Mouse (Mus musculus) lung, embryonic 15.5 days (tissue): ENCODE results near the gene Haus7. TPM values are rescaled to one million over a fixed set of nuclear protein-coding genes. Genes with fewer than 3 reads are reported as not detected.

Experiments
- polyA plus RNA-seq: library from polyadenylated mRNA; unstranded; fragments of >200 nt; fragmentation: Nextera tagmentation; extraction: Ambion mirVana; gene quantifications from 2 replicates; pipeline ENCODE4 v1.2.1, GENCODE M21; 2015

Gene Haus7
- polyA plus RNA-seq, 1 experiment from 2014 or later: 64.4 TPM

Other genes with a start within 250 kb of the Haus7 start
- gene Xlr4b, start 244.7 kb downstream of the Haus7 start, polyA plus RNA-seq: 0.48 and 1.2 TPM in 2 replicates
- 11.7 and 11.9 TPM in 2 replicates for gene F8a, start 230.8 kb downstream of the Haus7 start, polyA plus RNA-seq
- 0.98 TPM in 1 of 2 replicates, not detected in the other for gene Xlr4c, start 215.9 kb downstream of the Haus7 start, polyA plus RNA-seq
- gene Xlr3c, start 193.7 kb downstream of the Haus7 start, polyA plus RNA-seq: not detected in 2 replicates
- gene Xlr5a, start 166.1 kb downstream of the Haus7 start, polyA plus RNA-seq: 0.17 TPM in 1 of 2 replicates, not detected in the other
- gene Xlr5c, start 166.1 kb downstream of the Haus7 start, polyA plus RNA-seq: not detected in 2 replicates
- not detected in 2 replicates for gene Gm45015, start 122.2 kb downstream of the Haus7 start, polyA plus RNA-seq
- gene Zfp275, start 116.4 kb downstream of the Haus7 start, polyA plus RNA-seq: 13.3 and 13.5 TPM in 2 replicates
- gene Gm18336, start 60.3 kb downstream of the Haus7 start, polyA plus RNA-seq: not detected in 2 replicates
- gene Zfp92, start 47.9 kb downstream of the Haus7 start, polyA plus RNA-seq: 0.09 and 0.19 TPM in 2 replicates
- not detected in 2 replicates for gene Trex2, start 23.7 kb downstream of the Haus7 start, polyA plus RNA-seq
- 155 and 183 TPM in 2 replicates for gene Bgn, start 24.6 kb upstream of the Haus7 start, polyA plus RNA-seq
- gene Atp2b3, start 44.0 kb upstream of the Haus7 start, polyA plus RNA-seq: 0.09 and 0.13 TPM in 2 replicates
- gene Dusp9, start 180.4 kb upstream of the Haus7 start, polyA plus RNA-seq: 11.1 and 13.0 TPM in 2 replicates
- 15.7 and 16.1 TPM in 2 replicates for gene Pnck, start 201.1 kb upstream of the Haus7 start, polyA plus RNA-seq
- gene Slc6a8, start 214.1 kb upstream of the Haus7 start, polyA plus RNA-seq: 6.2 and 6.6 TPM in 2 replicates